Mouse (Mus musculus): ENCODE data around the gene Olfr214.

DNA sequence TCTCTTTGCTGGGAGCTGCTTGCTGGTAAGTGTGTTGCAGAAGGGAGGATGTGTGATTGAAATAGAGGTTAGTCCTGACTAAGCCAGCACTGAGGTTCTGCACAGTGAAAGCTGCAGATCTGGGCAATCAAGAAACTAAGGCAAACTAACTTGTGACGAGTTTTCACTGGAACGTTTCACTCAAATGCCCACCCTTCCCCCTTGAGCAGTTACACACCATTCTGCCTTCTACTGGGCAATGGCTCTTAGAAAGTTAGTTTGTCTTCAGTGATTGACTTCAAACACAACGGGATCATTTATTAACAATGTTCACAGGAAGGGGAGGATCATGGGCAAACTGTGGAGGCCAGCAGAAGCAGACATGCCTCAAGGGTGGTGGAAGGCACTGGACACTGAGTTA lies 917 bp downstream of the Olfr214 start:
- TF ChIP-seq CTCF (IDR thresholded peaks at IDR 0.05 in 2 of 3, conservative IDR thresholded peaks at IDR 0.05 in 1 of 3; ENCODE audit: control insufficient read depth in 1 of 3, insufficient read depth in 1 of 3, low read depth in 2 of 3, low read length in 3 of 3, poor library complexity in 1 of 3, severe bottlenecking in 1 of 3) (no peak), TAL1 (IDR thresholded peaks at IDR 0.05; ENCODE audit: low read length) (no peak), MAFK (IDR thresholded peaks at IDR 0.05; ENCODE audit: borderline replicate concordance, low read depth, low read length) (no peak), JUND (IDR thresholded peaks at IDR 0.05; ENCODE audit: low read depth, low read length) (no peak), POLR2A (IDR thresholded peaks at IDR 0.05; ENCODE audit: control insufficient read depth in 1 of 2, insufficient read depth in 1 of 2, low read depth in 1 of 2, low read length in 2 of 2, poor library complexity in 1 of 2) (no peak), EP300 (IDR thresholded peaks at IDR 0.05; ENCODE audit: low read depth in 1 of 2, low read length in 2 of 2) (no peak), NRF1 (IDR thresholded peaks at IDR 0.05; ENCODE audit: insufficient read depth, low read depth, low read length, poor library complexity, severe bottlenecking) (no peak), ZNF384 (IDR thresholded peaks at IDR 0.05; ENCODE audit: low read depth, low read length) (no peak), ZMIZ1 (IDR thresholded peaks at IDR 0.05; ENCODE audit: low read depth, low read length) (no peak), E2F4 (IDR thresholded peaks at IDR 0.05; ENCODE audit: borderline replicate concordance, low read depth, low read length) (no peak), MYC (IDR thresholded peaks at IDR 0.05; ENCODE audit: low read depth, low read length) (no peak), GATA1 (IDR thresholded peaks at IDR 0.05; ENCODE audit: low read depth, low read length) (no peak)

Measured in MEL (cell line).